Mouse (Mus musculus): ENCODE data around the gene Tmem209. TPM values are rescaled to one million over a fixed set of nuclear protein-coding genes. Genes with fewer than 3 reads are reported as not detected.

The Tmem209 gene
- total RNA-seq, 2 experiments from 2014 or later: 19.1 to 20.7 TPM

Other genes with a start within 250 kb of the Tmem209 start
- gene Ube2h, start 205.2 kb downstream of the Tmem209 start, total RNA-seq (2021): 10 to 100 TPM; 90.2 to 95.1 TPM
- 10 to 100 TPM; 24.9 to 26.3 TPM for gene Zc3hc1, start 118.8 kb downstream of the Tmem209 start, total RNA-seq (2021)
- 10 to 100 TPM; 98.0 to 99.2 TPM for gene Klhdc10, start 107.9 kb downstream of the Tmem209 start, total RNA-seq (2021)
- gene Ssmem1, start 66 bp upstream of the Tmem209 start, total RNA-seq (2021): under 1 TPM; 0.84 to 0.94 TPM
- 1 to 10 TPM in 1 of 2 experiments, under 1 TPM in 1; 0.70 to 3.1 TPM for gene Cpa2, start 31.8 kb upstream of the Tmem209 start, total RNA-seq (2021)
- under 1 TPM; 0.18 to 0.25 TPM for gene Cpa4, start 58.6 kb upstream of the Tmem209 start, total RNA-seq (2021)
- not detected for gene Cpa5, start 101.2 kb upstream of the Tmem209 start, total RNA-seq (2021)
- not detected for gene Cpa1, start 129.4 kb upstream of the Tmem209 start, total RNA-seq (2021)
- gene Cep41, start 184.0 kb upstream of the Tmem209 start, total RNA-seq (2021): 1 to 10 TPM; 7.1 to 9.0 TPM
- 100 to 1,000 TPM in 1 of 2 experiments, 10 to 100 TPM in 1; 99.8 to 118 TPM for gene Mest, start 213.8 kb upstream of the Tmem209 start, total RNA-seq (2021)

Measured in left cerebral cortex, postnatal 36 days (tissue).